Mouse (Mus musculus): ENCODE results near the gene Rnf224.
"Not testable (repeated sequence)": the region's sequence is repeated elsewhere in the genome, so short reads cannot be mapped to it uniquely, and the experiment has no call there.

Rnf224 gene
- long read RNA-seq, experiment 1: 0 reads
- long read RNA-seq, experiment 2: 0 reads

DNA sequence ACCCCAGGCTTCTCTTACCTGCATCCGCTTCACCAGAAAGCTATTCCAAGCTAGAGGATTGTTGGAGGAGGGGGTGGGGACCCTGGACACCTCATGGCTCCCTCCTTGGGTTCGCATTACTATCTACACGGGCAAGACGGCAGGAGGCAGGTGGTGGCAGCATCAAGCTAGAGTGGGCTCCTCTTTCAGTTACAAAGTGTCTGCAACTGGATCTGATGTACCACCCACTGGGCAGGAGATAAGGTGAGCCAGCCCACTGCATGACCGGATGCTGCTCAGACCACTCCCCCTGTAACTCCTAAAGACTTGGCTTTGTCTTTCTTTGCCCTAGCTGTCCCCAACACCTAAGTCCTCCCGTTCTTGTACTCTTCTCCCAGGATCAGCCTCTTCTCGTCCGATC is at the start of gene Rnf224:
Rnf224 (minus strand) TSS at position 174 of the 400 bp plus-strand sequence.
- intact Hi-C loops (cut with DNase I): no loop called here

GRCm38 (mm10) chr2:25286314-25286713 is 49.7 kb upstream of the Rnf224 start:
- intact Hi-C loops (cut with DNase I): no loop called here

GRCm38 (mm10) chr2:25285551-25285950 is 49.0 kb upstream of the Rnf224 start:
- intact Hi-C loops (cut with DNase I): no loop called here

- intact Hi-C loops (cut with DNase I): no loop called here
These were observed 42.6 kb upstream of the Rnf224 start for GRCm38 (mm10) chr2:25278928-25279882.

- intact Hi-C loops (cut with DNase I): loop anchor here (5.0 kb wide), 1 partner anchor 59 kb away; the partner anchor contains the start of gene Man1b1
These were observed 36.4 kb upstream of the Rnf224 start for GRCm38 (mm10) chr2:25273010-25273409.

DNA sequence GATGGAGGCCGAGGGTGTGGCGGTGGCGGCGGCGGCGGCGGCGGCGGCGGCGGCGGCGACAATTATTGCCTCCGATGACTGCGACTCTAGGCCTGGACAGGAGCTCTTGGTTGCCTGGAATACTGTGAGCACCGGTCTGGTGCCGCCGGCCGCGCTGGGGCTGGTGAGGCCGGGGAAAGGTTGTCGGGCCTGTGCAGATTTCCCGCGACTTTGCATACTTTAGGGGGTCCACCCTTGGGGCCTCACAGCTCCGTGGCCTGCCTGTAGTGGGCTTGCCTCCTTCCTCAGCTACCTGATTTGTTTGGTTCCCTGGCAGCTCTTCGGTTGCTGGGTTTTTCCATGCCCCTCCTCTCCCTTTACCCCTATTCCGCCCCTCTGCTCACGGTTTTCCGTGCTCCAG is 35.9 kb upstream of the Rnf224 start:
- intact Hi-C loops (cut with DNase I): loop anchor here (5.0 kb wide), 1 partner anchor 60 kb away; the partner anchor contains the start of gene Man1b1

DNA sequence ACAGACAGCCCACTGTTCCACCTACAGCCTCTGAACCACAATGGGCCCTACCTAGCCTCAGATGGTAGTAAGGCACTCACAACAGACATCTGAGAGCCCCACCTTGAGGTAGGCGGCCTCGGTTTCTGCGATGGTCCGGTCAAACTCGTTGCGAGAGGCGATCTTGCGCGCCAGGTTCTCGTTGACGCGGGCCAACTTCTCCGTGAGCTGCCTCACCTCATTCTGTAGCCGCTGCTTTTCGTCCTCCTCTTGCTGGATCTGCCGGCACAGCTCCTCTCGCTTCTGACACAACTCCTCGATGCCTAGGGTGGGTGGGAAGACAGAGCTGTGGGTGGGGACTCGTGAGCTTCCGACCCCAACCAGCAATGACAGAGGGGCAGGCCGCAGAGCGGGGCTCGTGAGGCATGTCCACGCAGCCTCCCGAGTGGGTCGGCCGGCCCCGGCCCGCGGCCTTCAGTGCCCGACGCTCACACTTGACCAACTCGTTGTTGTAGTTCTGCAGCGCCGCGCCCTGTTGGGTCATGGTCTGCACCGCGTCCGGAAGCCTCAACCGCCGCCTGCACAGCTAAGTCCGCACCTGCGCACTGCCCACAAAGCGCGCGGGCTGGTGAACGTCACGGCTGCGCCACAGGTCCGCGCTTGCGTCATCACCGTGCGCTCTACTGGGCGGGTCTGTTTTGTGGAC is 35.4 kb upstream of the Rnf224 start, which contains the start of the genes Ssna1 and Anapc2:
Ssna1 (minus strand) TSS at position 612 of the 685 bp plus-strand sequence.
Anapc2 (plus strand) TSS at position 652 of the 685 bp plus-strand sequence.
- intact Hi-C loops (cut with DNase I): loop anchor here (5.0 kb wide), 1 partner anchor 60 kb away; the partner anchor contains the start of gene Man1b1

- intact Hi-C loops (cut with DNase I): no loop called here
These were observed 31.2 kb upstream of the Rnf224 start for GRCm38 (mm10) chr2:25267746-25268309.

DNA sequence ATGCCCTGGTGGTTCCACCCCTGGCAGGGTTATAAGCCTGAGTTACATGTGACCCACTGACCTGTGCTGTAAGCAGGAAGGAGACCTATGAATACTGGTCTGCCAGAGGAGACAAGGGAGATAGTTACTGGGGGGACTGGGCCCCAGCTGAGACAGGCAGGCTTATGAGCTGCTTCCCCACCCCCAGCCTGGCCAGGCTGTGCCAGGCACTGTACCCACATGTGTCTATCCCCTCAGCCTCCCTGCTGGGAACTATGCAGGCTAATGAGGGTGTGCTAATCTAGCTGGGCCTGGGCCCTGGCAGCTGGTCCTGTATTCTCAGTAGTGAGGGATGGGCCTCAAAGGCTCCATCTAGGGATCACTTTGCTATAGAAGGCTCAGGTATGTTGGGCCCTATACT is 30.7 kb upstream of the Rnf224 start:
- intact Hi-C loops (cut with DNase I): no loop called here

DNA sequence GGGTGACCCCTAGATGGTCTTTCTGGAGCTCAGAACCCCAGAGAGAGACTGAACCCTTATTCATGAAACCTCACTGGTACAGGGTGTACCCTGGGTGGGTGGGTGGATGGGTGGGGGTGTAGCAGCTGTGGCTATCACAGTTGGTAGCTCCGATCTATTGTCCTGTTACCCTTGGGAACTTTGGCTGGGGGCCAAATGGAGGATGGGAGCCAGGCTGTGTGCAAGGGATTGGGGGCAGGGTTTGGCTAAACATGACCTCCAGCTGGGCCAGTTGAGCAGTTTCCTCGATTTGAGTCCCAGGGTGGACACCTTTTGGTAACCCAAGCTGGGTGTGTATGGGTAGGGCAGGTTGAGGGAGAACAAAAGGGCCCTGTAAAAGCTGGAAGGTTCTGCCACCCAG is 30.1 kb upstream of the Rnf224 start:
- intact Hi-C loops (cut with DNase I): no loop called here

- intact Hi-C loops (cut with DNase I): no loop called here
These were observed 29.5 kb upstream of the Rnf224 start for GRCm38 (mm10) chr2:25265897-25266656.

- intact Hi-C loops (cut with DNase I): no loop called here
These were observed 28.3 kb upstream of the Rnf224 start for GRCm38 (mm10) chr2:25264851-25265250.

- intact Hi-C loops (cut with DNase I): no loop called here
These were observed 27.7 kb upstream of the Rnf224 start for GRCm38 (mm10) chr2:25264286-25264660.

DNA sequence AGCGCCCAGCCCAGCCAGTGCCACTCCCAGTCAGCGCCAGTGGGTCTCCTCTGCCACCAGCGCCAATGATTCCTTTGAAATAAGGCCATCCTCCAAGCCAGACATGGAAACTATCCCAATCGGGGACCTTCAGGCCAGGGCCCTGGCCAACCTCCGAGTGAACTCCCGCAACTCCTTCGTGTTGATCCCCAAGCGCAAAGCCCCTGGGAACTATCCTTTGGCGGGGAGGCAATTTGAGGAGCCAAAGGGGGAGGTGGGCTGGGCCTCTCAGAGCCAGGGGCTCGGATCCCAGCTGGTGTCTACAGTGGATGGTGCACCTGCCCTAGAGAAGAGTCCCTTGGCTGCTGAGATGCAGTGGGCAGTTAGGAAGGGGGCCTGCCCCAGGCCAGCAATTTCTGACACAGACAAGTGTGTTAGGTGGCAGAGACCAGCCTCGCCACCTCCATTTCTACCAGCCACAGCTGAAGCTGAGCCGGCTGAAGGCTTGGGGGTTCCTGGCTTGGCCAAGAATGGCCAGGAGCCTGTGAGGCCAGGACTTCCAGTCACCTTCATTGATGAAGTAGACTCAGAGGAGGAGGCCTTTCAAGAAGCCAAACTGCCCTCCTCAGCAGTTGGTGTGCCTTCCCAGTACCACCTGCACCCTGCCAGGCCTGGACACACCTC is 27.2 kb upstream of the Rnf224 start:
- intact Hi-C loops (cut with DNase I): no loop called here

- intact Hi-C loops (cut with DNase I): no loop called here
These were observed 26.4 kb upstream of the Rnf224 start for GRCm38 (mm10) chr2:25262795-25263622.

- intact Hi-C loops (cut with DNase I): no loop called here
These were observed 25.7 kb upstream of the Rnf224 start, which contains the start of gene Tprn for GRCm38 (mm10) chr2:25262291-25262767. Gene Tprn, plus strand, starts transcription at chr2:25262618.

DNA sequence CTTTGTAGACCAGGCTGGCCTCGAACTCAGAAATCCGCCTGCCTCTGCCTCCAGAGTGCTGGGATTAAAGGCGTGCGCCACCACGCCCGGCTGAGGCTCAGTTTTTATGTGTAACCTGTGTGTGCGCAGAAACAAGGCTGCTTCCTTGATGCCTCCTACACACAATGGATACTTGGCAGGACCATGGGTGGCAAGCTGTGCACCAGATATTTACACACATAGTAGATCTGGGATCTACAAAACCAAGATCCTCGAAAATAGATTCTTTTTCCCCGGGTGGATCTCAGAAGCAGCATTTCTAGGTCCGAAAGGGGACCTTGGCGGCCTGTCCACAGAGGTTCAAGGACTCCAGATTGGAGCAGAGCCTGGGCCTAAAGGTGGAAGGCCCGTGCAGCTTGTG is 25.3 kb upstream of the Rnf224 start:
- intact Hi-C loops (cut with DNase I): no loop called here

GRCm38 (mm10) chr2:25258887-25259286 is 22.3 kb upstream of the Rnf224 start:
- intact Hi-C loops (cut with DNase I): no loop called here

DNA sequence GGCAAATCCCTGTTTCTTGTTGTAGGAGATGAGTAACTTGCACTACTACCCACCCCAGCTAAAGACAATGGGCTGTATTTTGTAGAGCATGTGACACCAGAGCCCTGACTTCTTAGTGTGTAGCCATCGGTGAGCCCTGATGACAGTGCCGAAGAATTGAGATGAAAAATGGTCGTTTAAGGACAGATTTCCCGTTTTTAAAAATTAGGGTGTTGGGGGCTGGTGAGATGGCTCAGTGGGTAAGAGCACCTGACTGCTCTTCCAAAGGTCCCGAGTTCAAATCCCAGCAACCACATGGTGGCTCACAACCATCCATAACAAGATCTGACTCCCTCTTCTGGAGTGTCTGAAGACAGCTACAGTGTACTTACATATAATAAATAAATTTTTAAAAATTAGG is 20.7 kb upstream of the Rnf224 start:
- intact Hi-C loops (cut with DNase I): not testable (repeated sequence)

Data from adrenal gland (tissue).